Mouse (Mus musculus): Measurements from ENCODE around the gene Adssl1.

DNA sequence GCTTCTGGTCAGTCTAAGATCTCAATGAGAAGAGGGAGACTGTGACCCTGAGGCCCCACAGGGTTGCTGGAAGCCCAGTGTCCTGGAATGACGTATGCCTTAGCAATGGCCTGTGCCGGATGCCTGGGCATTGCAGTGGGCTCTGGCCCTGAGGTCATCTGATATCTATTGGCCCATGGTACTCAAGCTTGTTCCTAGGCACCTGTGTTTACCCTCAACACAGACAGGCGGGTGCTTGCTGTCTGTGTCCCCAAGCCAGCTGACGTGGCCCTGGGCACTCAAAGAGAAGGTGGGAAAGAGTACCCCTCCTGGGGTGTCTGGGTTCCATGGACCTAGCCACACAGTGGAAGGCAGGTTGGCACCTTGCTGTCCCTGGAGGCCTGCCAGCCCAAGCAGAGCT lies 5.9 kb downstream of the Adssl1 start:
- TF ChIP-seq MAX (IDR thresholded peaks at IDR 0.05; ENCODE audit: low read length) = no peak
- TF ChIP-seq CTCF (IDR thresholded peaks at IDR 0.05 in 2 of 3, conservative IDR thresholded peaks at IDR 0.05 in 1 of 3; ENCODE audit: control insufficient read depth in 1 of 3, insufficient read depth in 1 of 3, low read depth in 2 of 3, low read length in 3 of 3, poor library complexity in 1 of 3, severe bottlenecking in 1 of 3) = no peak
- no peak for TF ChIP-seq POLR2A (IDR thresholded peaks at IDR 0.05; ENCODE audit: control insufficient read depth in 1 of 2, insufficient read depth in 1 of 2, low read depth in 1 of 2, low read length in 2 of 2, poor library complexity in 1 of 2)
- no peak for TF ChIP-seq SIN3A (IDR thresholded peaks at IDR 0.05; ENCODE audit: low read length)
- no peak for TF ChIP-seq UBTF (IDR thresholded peaks at IDR 0.05; ENCODE audit: borderline replicate concordance, insufficient read depth, low read depth, low read length)
- no peak for TF ChIP-seq ELF1 (IDR thresholded peaks at IDR 0.05; ENCODE audit: low read depth, low read length)
- TF ChIP-seq MAZ (IDR thresholded peaks at IDR 0.05; ENCODE audit: low read depth, low read length) = no peak
- TF ChIP-seq NELFE (IDR thresholded peaks at IDR 0.05; ENCODE audit: low read depth, low read length) = no peak
- TF ChIP-seq NRF1 (IDR thresholded peaks at IDR 0.05; ENCODE audit: insufficient read depth, low read depth, low read length, poor library complexity, severe bottlenecking) = no peak
- TF ChIP-seq GATA1 (IDR thresholded peaks at IDR 0.05; ENCODE audit: low read depth, low read length) = no peak
- TF ChIP-seq ZKSCAN1 (IDR thresholded peaks at IDR 0.05; ENCODE audit: low read depth, low read length) = no peak
- no peak for TF ChIP-seq MAFK (IDR thresholded peaks at IDR 0.05; ENCODE audit: borderline replicate concordance, low read depth, low read length)
- TF ChIP-seq ETS1 (IDR thresholded peaks at IDR 0.05; ENCODE audit: low read depth, low read length) = no peak
